Mouse (Mus musculus) heart, embryonic 11.5 days (tissue): ENCODE data around the gene Golph3. TPM values are rescaled to one million over a fixed set of nuclear protein-coding genes. Genes with fewer than 3 reads are reported as not detected.
A peak's percentile ranks its signal among the peaks of the same experiment; 100 is the strongest.

Source experiments
- ATAC-seq: fragments of 200-750 bp; cut with Nextera tagmentation; replicated peaks from 2 replicates; pipeline ENCODE4 v1.8.0; 2017; ENCODE audit warnings: moderate library complexity; ENCODE audit not compliant: insufficient number of reproducible peaks, low FRiP score, low TSS enrichment
- H3K27ac ChIP-seq: fragments of 300-500 bp; sonication (generic); 2 replicates; pipeline ENCODE4 v1.5.1; 2014; ENCODE audit warnings: mild to moderate bottlenecking, low read depth, low read length
- H3K27me3 ChIP-seq: fragments of 300-500 bp; sonication (generic); 2 replicates; pipeline ENCODE4 v1.6.1; 2014; ENCODE audit warnings: mild to moderate bottlenecking, low read length, mixed read lengths; ENCODE audit not compliant: control insufficient read depth, insufficient read depth
- H3K36me3 ChIP-seq: fragments of 300-500 bp; sonication (generic); 2 replicates; pipeline ENCODE4 v1.6.1; 2014; ENCODE audit warnings: mild to moderate bottlenecking, low read length, moderate library complexity, mixed read lengths; ENCODE audit not compliant: control insufficient read depth, insufficient read depth
- H3K4me1 ChIP-seq: fragments of 300-500 bp; sonication (generic); 2 replicates; pipeline ENCODE4 v1.6.1; 2014; ENCODE audit warnings: low read length; ENCODE audit not compliant: control insufficient read depth, insufficient read depth
- H3K4me2 ChIP-seq: fragments of 300-500 bp; sonication (generic); 2 replicates; pipeline ENCODE4 v1.6.1; 2014; ENCODE audit warnings: mild to moderate bottlenecking, moderate library complexity
- H3K4me3 ChIP-seq: fragments of 300-500 bp; sonication (generic); 2 replicates; pipeline ENCODE4 v1.5.1; 2014; ENCODE audit warnings: low read depth, low read length
- H3K9ac ChIP-seq: fragments of 300-500 bp; sonication (generic); 2 replicates; pipeline ENCODE4 v1.6.1; 2014; ENCODE audit warnings: mild to moderate bottlenecking, low read depth, low read length, moderate library complexity
- H3K9me3 ChIP-seq: fragments of 300-500 bp; sonication (generic); replicated peaks from 2 replicates; pipeline ENCODE4 v1.6.1; 2016; ENCODE audit warnings: low read length; ENCODE audit not compliant: control insufficient read depth
- WGBS: fragments of 180-500 bp; shearing (Covaris S2); extraction: QIAGEN DNeasy Blood & Tissue Kit; methylation state at CpG from one replicate; pipeline ENCODE4 v1.1.7; 2014; ENCODE audit not compliant: insufficient replicate concordance; 5-methylcytosine and 5-hydroxymethylcytosine counted together
- polyA plus RNA-seq: library from polyadenylated mRNA; unstranded; fragments of >200 nt; fragmentation: Nextera tagmentation; extraction: Ambion mirVana; gene quantifications from 2 replicates; pipeline ENCODE4 v1.2.1, GENCODE M21; 2014

Golph3 gene
- polyA plus RNA-seq, 1 experiment from 2014 or later, result 85.8 TPM

- no peak overlapping the region for H3K4me3 ChIP-seq
- H3K9ac ChIP-seq, result no peak overlapping the region
- WGBS, result 80% methylated on average over 2 of the region's 2 CpGs
- no peaks in the 10 kb centered on the region for H3K27me3 ChIP-seq
- no peak overlapping the region for H3K4me2 ChIP-seq
- no peaks in the 10 kb centered on the region for H3K4me1 ChIP-seq
- H3K36me3 ChIP-seq, result no peaks in the 10 kb centered on the region
- no peaks in the 10 kb centered on the region for H3K9me3 ChIP-seq
- no peak overlapping the region for H3K27ac ChIP-seq
- ATAC-seq, result no peak
These were observed 29.5 kb upstream of the Golph3 start for GRCm38 (mm10) chr15:12291757-12292156.

GRCm38 (mm10) chr15:12296228-12296627 lies 25.0 kb upstream of the Golph3 start:
- Histone ChIP-seq H3K9ac (no peak overlapping the region), H3K27me3 (no peaks in the 10 kb centered on the region), H3K4me1 (no peaks in the 10 kb centered on the region), H3K4me2 (no peak overlapping the region), H3K4me3 (no peak overlapping the region), H3K27ac (no peak overlapping the region), H3K9me3 (no peaks in the 10 kb centered on the region), H3K36me3 (no peaks in the 10 kb centered on the region)
- WGBS, result 57% methylated on average over 2 of the region's 2 CpGs
- ATAC-seq, result no peak

GRCm38 (mm10) chr15:12298231-12298737 lies 23.0 kb upstream of the Golph3 start:
- Histone ChIP-seq H3K27me3 (no peaks in the 10 kb centered on the region), H3K4me2 (no peak overlapping the region), H3K4me3 (no peak overlapping the region), H3K27ac (no peak overlapping the region), H3K4me1 (no peaks in the 10 kb centered on the region), H3K9me3 (no peaks in the 10 kb centered on the region), H3K36me3 (no peaks in the 10 kb centered on the region), H3K9ac (no peak overlapping the region)
- 77% methylated on average over 7 of the region's 7 CpGs for WGBS
- no peak for ATAC-seq

GRCm38 (mm10) chr15:12301771-12302170 lies 19.5 kb upstream of the Golph3 start:
- WGBS, result 63% methylated on average over 5 of the region's 6 CpGs

GRCm38 (mm10) chr15:12306188-12307071 lies 14.8 kb upstream of the Golph3 start:
- Histone ChIP-seq H3K9me3 (no peaks in the 10 kb centered on the region), H3K4me3 (no peak overlapping the region), H3K27me3 (no peaks in the 10 kb centered on the region), H3K36me3 (no peaks in the 10 kb centered on the region), H3K4me2 (no peak overlapping the region), H3K4me1 (no peaks in the 10 kb centered on the region), H3K9ac (no peak overlapping the region), H3K27ac (no peak overlapping the region)
- 39% methylated on average over 8 of the region's 8 CpGs for WGBS
- ATAC-seq, result peak; percentile 69

More at GRCm38 (mm10) chr15:12301771-12302170, 19.5 kb upstream of the Golph3 start:
- Histone ChIP-seq H3K27me3 (no peaks in the 10 kb centered on the region), H3K9ac (no peak overlapping the region), H3K4me1 (no peaks in the 10 kb centered on the region), H3K4me2 (no peak overlapping the region), H3K4me3 (no peak overlapping the region), H3K36me3 (no peaks in the 10 kb centered on the region), H3K9me3 (no peaks in the 10 kb centered on the region), H3K27ac (no peak overlapping the region)
- no peak for ATAC-seq

GRCm38 (mm10) chr15:12307114-12307513 lies 14.1 kb upstream of the Golph3 start:
- Histone ChIP-seq H3K27ac (no peak overlapping the region), H3K4me1 (no peaks in the 10 kb centered on the region), H3K4me2 (no peak overlapping the region), H3K36me3 (no peaks in the 10 kb centered on the region), H3K9me3 (no peaks in the 10 kb centered on the region), H3K27me3 (no peaks in the 10 kb centered on the region), H3K9ac (no peak overlapping the region), H3K4me3 (no peak overlapping the region)
- ATAC-seq, result no peak
- 71% methylated on average over 4 of the region's 4 CpGs for WGBS

- H3K4me1 ChIP-seq, result no peaks in the 10 kb centered on the region
- no peak for ATAC-seq
- H3K9ac ChIP-seq, result no peak overlapping the region
- H3K4me2 ChIP-seq, result no peak overlapping the region
- no peak overlapping the region for H3K27ac ChIP-seq
- no peaks in the 10 kb centered on the region for H3K27me3 ChIP-seq
- H3K4me3 ChIP-seq, result no peak overlapping the region
- no peaks in the 10 kb centered on the region for H3K9me3 ChIP-seq
- 87% methylated on average over 5 of the region's 5 CpGs for WGBS
- H3K36me3 ChIP-seq, result no peaks in the 10 kb centered on the region
These were observed 12.7 kb upstream of the Golph3 start for GRCm38 (mm10) chr15:12308539-12308938.

GRCm38 (mm10) chr15:12310676-12311075 lies 10.6 kb upstream of the Golph3 start:
- H3K4me2 ChIP-seq, result no peak overlapping the region
- H3K4me3 ChIP-seq, result no peak overlapping the region
- no peaks in the 10 kb centered on the region for H3K27me3 ChIP-seq
- ATAC-seq, result no peak
- no peak overlapping the region for H3K9ac ChIP-seq
- H3K27ac ChIP-seq, result no peak overlapping the region
- 72% methylated on average over 4 of the region's 4 CpGs for WGBS
- no peaks in the 10 kb centered on the region for H3K36me3 ChIP-seq
- no peaks in the 10 kb centered on the region for H3K4me1 ChIP-seq
- no peaks in the 10 kb centered on the region for H3K9me3 ChIP-seq

- Histone ChIP-seq H3K36me3 (no peaks in the 10 kb centered on the region), H3K9me3 (no peaks in the 10 kb centered on the region), H3K27me3 (no peaks in the 10 kb centered on the region), H3K27ac (no peak overlapping the region), H3K9ac (no peak overlapping the region), H3K4me1 (no peaks in the 10 kb centered on the region), H3K4me3 (no peak overlapping the region), H3K4me2 (no peak overlapping the region)
- 77% methylated on average over 7 of the region's 7 CpGs for WGBS
- ATAC-seq, result no peak
These were observed 9.8 kb upstream of the Golph3 start for GRCm38 (mm10) chr15:12311465-12311864.
